Mouse (Mus musculus): ENCODE measurements around the gene Srms. TPM values are rescaled to one million over a fixed set of nuclear protein-coding genes. Genes with fewer than 3 reads are reported as not detected.

Srms gene
- 1 to 10 TPM in 1 of 2 experiments, not detected in 1; 1.2 TPM for polyA plus RNA-seq (2017; shearing (Covaris generic))

GRCm38 (mm10) chr2:181213021-181213445 is at the start of gene Srms:
Srms (minus strand) TSS chr2:181213185.

GRCm38 (mm10) chr2:181241602-181242313 is 28.8 kb upstream of the Srms start, which contains the start of gene Helz2:
Helz2 (minus strand) TSS chr2:181242027.

GRCm38 (mm10) chr2:181219538-181220216 is 6.7 kb upstream of the Srms start, which contains the start of gene Fndc11:
Fndc11 (plus strand) TSS chr2:181220013.

GRCm38 (mm10) chr2:181202422-181202821 is 10.6 kb downstream of the Srms start, which contains the start of gene Ptk6:
Ptk6 (minus strand) TSS chr2:181202789.

GRCm38 (mm10) chr2:181187121-181188000 is 25.6 kb downstream of the Srms start, which contains the start of gene Ppdpf:
Ppdpf (plus strand) TSS chr2:181187247.

GRCm38 (mm10) chr2:181156248-181157121 is 56.5 kb downstream of the Srms start, which contains the start of gene Eef1a2:
Eef1a2 (minus strand) TSS chr2:181157014.

Other genes with a start within 250 kb of the Srms start
- 10 to 100 TPM; 73.5 to 86.8 TPM for gene Arfgap1, start 246.0 kb downstream of the Srms start, polyA plus RNA-seq (2017; shearing (Covaris generic))
- gene Col20a1, start 226.7 kb downstream of the Srms start, polyA plus RNA-seq (2017; shearing (Covaris generic)) = 1 to 10 TPM in 1 of 2 experiments, under 1 TPM in 1; 0.23 to 1.6 TPM
- not detected for gene Chrna4, start 169.6 kb downstream of the Srms start, polyA plus RNA-seq (2017; shearing (Covaris generic))
- under 1 TPM; 0.16 to 0.60 TPM for gene Kcnq2, start 77.9 kb downstream of the Srms start, polyA plus RNA-seq (2017; shearing (Covaris generic))
- gene Eef1a2, start 56.2 kb downstream of the Srms start, polyA plus RNA-seq (2017; shearing (Covaris generic)) = 1 to 10 TPM in 1 of 2 experiments, under 1 TPM in 1; 0.07 to 1.2 TPM
- 100 to 1,000 TPM; 247 to 261 TPM for gene Ppdpf, start 25.9 kb downstream of the Srms start, polyA plus RNA-seq (2017; shearing (Covaris generic))
- under 1 TPM; 0.19 to 0.39 TPM for gene Ptk6, start 10.4 kb downstream of the Srms start, polyA plus RNA-seq (2017; shearing (Covaris generic))
- under 1 TPM in 1 of 2 experiments, not detected in 1; 0.20 TPM for gene Fndc11, start 6.8 kb upstream of the Srms start, polyA plus RNA-seq (2017; shearing (Covaris generic))
- 10 to 100 TPM; 16.2 to 18.4 TPM for gene Helz2, start 28.8 kb upstream of the Srms start, polyA plus RNA-seq (2017; shearing (Covaris generic))
- gene Gmeb2, start 74.8 kb upstream of the Srms start, polyA plus RNA-seq (2017; shearing (Covaris generic)) = 10 to 100 TPM; 22.3 to 23.6 TPM
- gene Stmn3, start 101.3 kb upstream of the Srms start, polyA plus RNA-seq (2017; shearing (Covaris generic)) = under 1 TPM in 1 of 2 experiments, not detected in 1; 0.92 TPM
- 10 to 100 TPM; 48.9 to 77.1 TPM for gene Rtel1, start 106.6 kb upstream of the Srms start, polyA plus RNA-seq (2017; shearing (Covaris generic))
- 100 to 1,000 TPM in 1 of 2 experiments, 10 to 100 TPM in 1; 85.3 to 107 TPM for gene Zgpat, start 151.7 kb upstream of the Srms start, polyA plus RNA-seq (2017; shearing (Covaris generic))
- 100 to 1,000 TPM; 135 to 144 TPM for gene Arfrp1, start 152.2 kb upstream of the Srms start, polyA plus RNA-seq (2017; shearing (Covaris generic))
- gene Lime1, start 166.9 kb upstream of the Srms start, polyA plus RNA-seq (2017; shearing (Covaris generic)) = 100 to 1,000 TPM; 317 TPM
- gene Zbtb46, start 246.2 kb upstream of the Srms start, polyA plus RNA-seq (2017; shearing (Covaris generic)) = 1 to 10 TPM; 2.1 to 2.2 TPM

All from inflammation-experienced regulatory T-cells (primary cell).